Mouse (Mus musculus): ENCODE measurements around the gene Lingo2.
"Not testable (repeated sequence)": the region's sequence is repeated elsewhere in the genome, so short reads cannot be mapped to it uniquely, and the experiment has no call there.

Lingo2 gene

DNA sequence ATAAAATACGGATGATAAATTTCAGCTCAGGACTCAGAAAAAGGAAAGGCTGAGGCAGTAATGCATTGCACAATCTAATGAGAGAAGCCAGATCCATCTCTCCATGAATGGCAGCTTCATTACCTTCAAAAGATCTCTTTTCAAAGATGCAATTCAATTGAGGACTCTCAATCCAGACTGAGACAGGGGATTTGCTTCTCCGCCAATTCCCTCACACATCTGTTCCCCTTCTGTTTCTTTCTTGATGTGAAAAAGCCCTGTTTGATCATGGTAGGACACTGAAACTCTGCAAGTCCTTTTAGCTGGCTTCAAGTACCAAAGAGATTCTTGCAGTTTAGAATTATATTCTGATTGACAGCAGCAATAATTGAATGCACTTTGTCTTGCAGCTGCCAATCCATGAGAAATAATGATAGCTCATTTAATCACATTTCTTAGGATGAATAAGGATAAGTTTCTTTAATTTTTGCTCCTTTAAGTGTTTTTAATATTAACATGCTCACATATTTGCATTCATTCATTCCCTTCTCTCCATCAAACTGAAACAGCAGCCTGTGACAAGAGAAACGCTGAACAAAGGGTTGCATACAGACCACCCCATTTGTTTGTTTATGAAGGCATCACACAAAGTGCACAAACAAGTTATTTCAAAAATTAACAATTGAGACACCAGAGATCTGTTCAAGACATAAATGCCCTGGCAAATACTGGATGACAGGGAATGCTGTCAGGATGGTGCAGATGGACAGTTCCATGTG is 870.3 kb downstream of the Lingo2 start:
- DNase-seq (ENCODE audit: low spot score), result no peak

DNA sequence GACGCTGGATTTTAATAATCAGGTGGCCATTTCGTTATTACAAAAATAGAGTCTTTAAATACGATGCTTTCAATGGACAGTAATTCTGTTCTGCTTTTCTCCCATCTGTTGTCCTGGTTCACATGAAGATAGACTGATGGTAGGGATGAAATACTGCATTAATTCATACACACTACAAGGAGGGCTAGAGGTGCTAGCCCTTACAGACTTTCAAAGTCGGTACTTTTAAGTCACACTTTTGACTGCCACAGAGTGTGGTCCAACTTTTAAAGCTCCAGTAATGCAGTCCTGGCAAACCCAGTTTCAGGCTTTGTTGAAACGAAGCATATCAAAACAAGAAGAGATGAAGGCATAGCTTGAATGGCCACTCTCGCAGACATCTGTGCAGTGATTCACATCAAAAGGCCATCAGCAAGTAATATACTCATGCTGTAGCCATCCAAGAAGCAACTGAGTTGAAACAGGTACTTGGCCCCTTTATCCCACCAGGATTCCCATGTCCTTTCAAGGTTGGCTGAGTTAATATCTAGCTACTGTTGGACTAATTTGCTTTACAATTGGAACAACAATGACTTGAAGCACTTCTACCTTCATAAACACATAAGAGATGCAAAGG is 872.5 kb downstream of the Lingo2 start:
- no peak for DNase-seq (ENCODE audit: low spot score)

DNA sequence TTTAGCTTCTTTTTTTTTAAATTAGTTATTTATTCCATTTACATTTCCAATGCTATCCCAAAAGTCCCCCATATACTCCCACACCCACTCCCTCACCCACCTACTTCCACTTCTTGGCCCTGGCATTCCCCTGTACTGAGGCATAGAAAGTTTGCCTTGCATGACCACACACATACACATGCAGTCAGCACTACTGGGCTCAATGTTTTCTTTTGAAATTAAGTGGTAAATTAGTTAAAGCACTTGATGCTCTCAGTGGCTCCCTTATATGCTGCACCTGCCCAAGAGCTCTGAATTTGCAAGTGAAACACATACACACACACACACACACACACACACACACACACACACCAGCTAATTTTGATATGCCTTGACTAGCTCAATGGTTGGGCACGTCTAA is 886.8 kb downstream of the Lingo2 start:
- DNase-seq (ENCODE audit: low spot score), result not testable (repeated sequence)

DNA sequence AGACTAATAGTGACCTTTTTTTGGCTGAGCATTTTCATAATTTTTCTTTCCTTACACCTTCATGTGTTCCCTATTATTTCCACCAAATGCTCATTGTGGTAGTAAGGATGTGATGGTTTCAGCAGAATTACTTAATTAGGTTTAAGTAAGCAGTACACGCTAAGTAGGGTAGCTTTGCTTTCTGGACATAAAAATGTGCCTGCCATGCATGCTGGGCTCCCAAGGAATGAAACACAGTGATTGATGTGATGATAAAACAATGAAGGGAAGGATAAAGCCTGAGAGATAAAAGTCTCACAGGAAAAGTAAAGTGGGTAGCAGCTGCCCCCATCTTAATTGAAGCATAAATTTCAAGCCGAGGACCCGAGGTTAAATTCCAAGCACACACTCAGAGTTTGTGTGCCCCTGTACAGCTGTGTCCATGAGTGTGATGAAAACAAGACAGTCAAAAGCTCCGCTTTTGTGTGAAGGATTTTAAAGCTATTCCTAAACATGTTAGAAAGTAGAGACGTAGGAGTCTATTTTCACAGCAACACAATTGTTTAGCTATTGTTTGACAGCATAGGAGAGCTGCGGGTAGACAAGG is 898.7 kb downstream of the Lingo2 start:
- DNase-seq (ENCODE audit: low spot score), result no peak

DNA sequence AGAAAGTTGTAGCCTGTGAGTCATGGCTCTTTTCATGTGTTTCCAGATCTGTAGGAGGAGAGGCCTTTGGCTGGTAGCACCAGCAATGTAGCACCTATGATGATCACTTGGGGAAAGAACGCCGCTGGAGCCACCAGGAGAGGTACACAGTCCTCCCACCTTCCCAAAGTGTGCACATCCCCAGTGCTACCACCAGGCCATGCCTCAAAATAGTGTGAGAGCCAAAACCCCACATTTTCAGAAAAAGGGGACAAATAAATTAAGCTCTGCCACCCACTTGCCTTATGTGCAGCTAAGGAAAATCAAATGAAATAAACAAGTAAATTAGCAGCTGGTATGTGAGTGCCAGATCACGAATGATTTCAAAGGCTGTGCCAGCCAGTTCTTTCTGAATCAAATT is 911.2 kb downstream of the Lingo2 start:
- no peak for DNase-seq (ENCODE audit: low spot score)

DNA sequence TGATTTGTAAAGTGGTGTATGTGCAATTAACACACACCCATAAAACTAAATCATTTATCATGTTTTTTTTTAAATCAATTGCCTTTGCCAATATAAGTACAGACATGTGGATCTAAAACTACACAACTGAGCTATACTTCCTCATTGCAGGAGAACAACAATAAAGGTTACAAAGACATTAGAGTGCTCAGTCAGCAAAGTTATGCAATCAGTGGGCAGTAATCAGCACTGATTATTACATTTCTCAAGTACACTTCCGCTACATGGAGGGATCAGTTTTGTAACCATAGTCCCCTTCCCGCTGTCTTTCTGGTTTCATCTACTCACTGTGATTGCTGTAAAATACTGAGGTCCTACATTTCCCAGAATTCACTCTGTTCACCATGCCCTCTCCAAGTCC is 912.8 kb downstream of the Lingo2 start:
- no peak for DNase-seq (ENCODE audit: low spot score)

DNA sequence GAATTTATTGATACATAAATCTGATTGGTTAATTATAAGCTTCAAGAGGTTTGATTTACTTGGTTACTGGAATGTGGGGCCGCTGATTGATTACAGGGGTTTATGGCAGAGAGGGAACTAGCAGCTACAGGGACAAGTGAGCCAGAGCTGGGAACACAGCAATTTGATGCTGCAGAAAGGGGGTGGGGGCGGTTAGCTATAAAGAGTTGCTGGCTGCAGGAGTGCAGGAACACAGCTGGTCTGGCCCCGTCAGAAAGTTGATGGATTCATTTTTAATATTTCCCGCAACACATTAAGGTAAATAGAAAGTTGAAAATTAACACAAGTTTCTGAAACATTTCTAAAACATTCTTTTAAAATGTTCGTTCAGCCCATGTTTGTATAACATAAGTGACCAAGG is 919.5 kb downstream of the Lingo2 start:
- no peak for DNase-seq (ENCODE audit: low spot score)

DNA sequence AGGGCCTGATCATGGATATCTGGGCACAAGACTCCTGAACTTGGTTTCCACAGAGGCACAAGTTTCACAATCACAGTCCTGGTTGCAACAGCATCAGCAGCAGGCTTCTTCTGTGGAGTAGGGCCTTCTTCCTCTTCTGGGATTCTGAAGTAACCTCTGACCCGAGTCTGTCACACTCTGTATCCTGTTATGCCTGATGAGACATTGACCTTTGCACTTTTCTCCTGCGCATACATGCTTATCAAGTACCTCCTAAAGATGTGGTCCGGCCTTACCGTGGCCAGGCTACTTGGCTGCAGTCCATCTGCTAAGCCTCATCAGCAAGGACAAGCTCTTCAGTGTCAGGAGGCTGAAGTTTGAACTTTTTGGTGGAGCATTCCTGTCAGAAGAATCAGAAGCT is 937.4 kb downstream of the Lingo2 start:
- DNase-seq (ENCODE audit: low spot score), result no peak

DNA sequence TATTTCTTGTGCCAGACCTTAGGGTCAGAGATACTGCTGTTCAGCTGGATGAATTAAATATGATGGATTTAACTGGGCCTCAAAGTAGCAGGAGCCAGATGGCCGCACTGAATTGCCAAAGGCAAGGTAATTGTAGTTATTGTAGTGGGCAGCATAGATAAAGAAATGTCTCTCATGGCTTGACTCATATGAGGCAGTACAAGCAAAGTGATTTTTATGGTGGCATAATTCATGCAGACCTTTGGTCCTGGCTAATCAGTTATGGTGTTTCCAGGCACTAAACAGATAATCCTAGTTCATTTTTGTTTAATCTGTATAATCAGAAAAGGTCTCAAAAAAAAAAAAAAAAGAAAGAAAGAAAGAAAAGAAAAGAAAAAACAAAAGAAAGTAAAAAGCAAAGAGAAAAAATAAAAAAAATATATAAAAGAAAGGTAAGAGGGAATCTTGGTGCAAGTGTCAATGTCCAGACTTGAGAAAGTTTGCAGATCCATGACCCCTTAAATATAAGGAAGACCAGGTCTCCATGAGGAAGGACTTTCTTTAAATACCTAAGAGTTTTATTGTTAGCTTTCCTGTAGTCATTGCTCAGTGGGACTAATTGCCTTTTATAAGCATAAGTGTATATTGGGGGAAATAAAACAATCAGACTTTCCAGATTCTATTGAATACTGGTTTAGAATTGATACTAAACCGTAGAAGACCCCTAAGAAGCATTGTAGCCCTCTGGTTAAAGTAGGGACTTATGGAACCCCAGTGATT is 959.4 kb downstream of the Lingo2 start:
- DNase-seq (ENCODE audit: low spot score), result no peak

DNA sequence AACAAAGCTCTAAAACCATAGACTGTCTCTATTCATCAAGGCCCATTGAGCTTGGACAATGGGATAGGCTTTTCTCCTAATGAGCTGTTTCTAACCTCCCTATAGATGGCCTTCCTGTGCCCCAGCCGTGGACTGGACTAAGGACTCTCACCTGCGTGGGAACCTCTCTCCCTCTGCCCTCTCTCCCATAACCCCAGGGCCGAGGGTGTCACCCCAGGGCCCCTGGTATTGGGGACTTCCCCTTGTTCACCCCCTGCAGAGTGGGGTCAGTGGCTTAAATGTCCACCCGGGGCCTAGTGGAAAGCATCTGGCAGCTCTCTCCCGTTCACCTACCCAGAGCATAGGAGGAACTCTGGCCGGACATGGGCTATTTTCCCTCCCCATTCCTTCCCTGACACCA is 965.5 kb downstream of the Lingo2 start:
- no peak for DNase-seq (ENCODE audit: low spot score)

DNA sequence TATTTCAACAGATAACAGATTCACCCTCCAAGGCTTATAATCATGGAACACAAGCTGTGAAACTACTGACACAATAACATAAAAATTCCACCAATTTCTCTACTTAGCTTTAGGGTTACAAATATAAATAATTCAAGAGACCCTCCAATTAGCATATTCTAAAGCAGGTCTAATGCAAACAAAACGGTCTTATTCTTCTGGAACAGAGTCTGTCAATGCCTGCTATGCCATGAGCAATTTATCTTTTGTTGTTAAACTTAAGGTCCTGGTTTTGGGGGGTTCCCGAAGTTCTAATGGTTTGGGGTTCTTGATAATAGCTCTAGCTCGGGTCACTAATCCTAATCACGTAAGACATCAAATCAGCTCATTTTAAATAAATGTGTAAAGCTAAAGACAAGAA is 988.0 kb downstream of the Lingo2 start:
- DNase-seq (ENCODE audit: low spot score), result no peak

DNA sequence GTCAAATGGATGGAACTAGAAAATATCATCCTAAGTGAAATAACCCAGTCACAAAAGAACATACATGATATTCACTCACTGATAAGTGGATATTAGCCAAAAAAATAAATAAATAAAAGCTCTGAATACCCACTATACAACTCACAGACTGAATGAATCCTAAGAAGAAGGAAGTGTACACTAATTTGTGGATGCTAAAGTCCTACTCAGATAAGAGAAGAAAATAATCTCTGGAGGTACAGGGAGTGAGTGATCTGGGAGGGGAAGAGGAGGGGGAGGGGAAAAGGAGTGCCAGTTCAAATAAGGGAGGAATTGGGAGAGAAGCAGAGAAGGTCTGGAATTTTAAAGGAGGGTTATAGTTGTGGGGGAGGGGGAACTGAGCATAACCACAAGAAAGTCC is 999.7 kb downstream of the Lingo2 start:
- no peak for DNase-seq (ENCODE audit: low spot score)

DNA sequence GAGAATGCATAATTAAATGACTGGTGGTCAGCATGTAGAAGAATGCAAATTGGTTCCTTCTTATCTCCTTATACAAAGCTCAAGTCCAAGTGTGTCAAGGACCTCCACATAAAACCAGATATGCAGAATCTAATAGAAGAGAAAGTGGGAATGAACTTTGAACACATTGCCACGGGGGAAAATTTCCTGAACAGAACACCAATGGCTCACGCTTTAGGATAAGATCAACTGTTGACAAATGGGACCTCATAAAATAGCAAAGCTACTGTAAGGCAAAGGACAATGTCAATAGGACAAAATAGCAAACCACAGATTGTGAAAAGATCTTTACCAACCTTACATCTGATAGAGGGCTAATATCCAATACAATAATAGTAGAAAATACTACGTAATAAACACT is 1000.3 kb downstream of the Lingo2 start:
- DNase-seq (ENCODE audit: low spot score), result no peak

DNA sequence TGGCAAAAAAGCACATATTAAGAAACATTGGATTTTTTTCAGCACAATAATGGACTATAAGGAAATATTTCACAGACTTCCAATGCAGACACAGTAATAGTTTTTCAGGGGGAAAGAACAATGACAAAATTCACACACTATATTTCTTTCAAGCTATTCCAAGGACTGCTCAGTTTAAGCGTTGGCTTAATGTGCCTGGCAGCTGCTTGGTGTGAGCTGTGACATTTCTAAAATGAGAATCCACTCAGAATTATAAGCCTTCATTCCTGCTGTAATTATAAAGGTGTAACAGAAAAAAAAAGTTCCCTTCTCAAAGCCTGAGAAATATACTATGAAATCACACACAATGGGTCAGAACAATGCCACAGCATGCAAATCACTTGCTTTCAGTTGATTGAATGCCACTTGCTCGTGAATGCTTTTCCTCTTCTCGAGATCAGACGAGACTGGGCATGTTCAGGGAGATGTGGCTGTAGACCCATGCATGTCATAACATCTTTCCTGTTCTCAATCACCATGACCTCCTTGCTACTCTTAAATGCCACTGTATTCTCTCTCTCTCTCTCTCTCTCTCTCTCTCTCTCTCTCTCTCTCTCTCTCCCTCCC is 1017.4 kb downstream of the Lingo2 start:
- DNase-seq (ENCODE audit: low spot score), result no peak

DNA sequence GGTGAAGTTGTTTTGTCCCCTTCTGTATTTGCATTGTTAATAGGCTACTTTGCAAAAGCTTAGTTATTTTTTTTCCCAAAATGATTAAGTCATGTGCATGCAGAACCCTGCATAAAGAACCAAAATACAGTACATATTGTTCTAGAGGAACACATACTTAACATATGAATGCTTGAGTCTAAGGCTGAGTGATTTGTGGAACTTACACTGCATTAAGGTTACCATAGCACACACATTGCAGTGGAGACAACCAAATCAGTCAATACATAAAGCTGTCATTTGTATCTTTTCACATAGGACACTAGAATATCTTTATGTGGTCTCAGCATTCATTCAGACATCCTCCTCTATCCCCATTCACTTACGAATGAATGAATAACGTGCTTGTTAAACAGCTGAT is 1023.8 kb downstream of the Lingo2 start:
- DNase-seq (ENCODE audit: low spot score), result no peak

DNA sequence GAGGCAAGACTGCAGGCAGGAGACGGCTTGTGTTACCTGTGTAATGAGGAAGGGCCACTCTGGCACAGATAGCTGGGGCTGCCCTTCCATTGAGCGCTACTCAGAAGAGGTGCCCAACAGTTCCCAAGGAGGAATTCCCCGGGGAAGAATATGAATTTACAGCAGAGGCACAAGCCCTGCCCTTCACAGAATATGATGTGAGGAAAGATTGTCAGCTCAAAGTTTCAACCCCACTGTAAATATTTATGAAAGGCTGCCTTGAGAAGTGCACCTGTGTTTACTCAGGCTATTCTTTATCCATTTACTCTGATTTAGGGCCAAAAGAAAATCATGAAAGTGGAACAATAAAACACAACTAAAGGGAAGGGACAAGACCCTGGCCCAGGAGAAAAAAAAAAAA is 1034.1 kb downstream of the Lingo2 start:
- no peak for DNase-seq (ENCODE audit: low spot score)

DNA sequence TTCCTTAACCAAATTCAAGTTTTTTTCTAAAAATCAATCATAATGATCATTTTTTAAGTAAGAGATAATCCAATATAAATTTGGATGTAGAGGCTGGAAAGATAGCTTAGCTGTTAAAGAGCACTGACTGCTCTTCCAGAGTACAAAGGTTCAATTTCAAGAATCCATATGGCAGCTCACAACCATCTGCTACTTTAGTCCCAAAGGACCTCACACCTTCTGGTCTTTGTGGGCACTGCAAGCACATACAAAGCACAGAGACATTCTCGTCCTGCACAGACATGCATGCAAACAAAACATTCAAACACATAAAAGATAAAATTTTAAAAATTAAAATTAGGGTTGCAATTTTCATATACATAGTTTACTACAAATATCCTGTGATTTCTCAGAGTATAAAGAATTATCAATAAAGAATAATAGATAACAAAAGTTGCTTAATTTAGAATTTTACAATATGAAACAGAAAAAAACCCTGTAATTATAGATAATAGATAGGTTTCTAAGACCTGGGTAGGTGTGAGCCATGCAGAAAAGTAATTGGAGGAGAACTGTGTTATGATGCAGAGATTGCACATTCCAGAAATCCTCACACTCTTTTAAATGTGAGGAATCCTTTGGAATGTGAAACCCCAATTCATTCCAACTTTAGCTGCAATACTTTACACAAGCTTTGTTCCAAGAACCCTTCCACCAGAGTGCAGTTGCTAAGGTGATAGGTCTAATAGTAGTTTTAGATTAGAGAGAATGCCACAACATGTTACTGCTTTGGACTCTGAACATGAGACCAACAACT is 1053.6 kb downstream of the Lingo2 start:
- DNase-seq (ENCODE audit: low spot score), result no peak

DNA sequence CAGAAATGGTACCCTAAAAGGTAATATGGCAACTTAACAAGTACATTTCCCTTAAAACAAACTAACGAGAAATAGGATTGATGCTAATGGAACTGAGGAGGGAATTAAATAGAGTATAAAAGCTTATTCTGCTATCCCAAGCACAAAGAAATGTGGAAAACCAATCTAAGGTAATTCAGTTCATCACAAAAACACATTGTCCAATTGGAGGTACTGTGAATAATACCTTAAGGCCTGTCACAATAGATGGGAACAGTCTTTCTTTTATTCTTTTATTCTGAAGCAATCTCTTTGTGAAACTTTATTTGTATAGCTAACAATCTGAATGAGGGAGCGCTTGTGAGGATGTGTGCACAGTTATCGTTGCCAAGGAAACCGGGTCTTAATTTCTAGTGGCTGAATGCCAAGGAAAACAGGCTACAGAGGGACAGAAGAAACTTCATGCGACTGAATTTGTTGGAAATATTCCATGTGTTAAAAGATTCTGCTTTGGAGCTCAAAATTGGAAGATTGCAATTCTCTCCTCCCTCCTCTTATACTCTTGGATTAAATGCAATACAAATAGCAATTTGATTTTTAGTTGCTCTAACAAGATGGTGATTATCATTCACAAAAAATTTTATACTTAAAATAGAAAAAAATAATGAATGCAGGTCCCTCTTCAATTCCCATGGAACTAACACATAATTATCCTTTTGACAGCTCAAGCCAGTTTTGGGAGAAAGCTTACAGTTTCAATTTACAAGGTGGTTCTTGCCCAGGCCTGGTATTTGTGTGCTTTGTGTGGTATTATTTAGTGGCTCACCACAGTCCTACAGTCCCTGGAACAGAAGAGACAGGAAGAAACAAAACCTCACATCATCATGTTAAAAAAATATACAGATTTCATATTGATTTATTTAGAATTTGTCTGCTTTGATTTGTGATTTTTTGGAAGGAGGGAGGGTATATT is 1065.7 kb downstream of the Lingo2 start:
- DNase-seq (ENCODE audit: low spot score), result no peak

DNA sequence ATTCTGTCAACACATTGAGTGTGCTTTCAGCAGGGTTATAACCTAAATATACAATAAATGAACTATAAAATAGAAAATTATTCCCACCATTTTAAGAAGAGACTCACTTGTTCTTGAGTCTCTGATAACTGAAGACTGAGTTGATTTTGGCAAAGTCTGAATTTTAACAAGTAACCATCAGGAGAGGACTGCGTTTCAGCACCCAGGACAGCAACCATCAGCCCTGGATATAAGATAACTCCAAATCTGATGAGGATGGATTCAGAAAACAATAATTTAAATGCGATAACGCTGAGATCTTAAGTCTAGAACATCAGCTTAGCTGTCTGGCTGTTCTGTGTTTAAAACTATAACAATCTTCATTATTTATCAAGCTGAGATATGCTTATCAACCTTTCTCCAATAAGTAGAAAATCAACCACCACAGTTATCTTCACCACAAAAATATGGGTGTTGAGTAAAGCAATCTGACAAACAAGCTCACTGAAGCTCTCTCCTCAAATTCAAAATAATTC is 1066.5 kb downstream of the Lingo2 start:
- DNase-seq (ENCODE audit: low spot score), result no peak

DNA sequence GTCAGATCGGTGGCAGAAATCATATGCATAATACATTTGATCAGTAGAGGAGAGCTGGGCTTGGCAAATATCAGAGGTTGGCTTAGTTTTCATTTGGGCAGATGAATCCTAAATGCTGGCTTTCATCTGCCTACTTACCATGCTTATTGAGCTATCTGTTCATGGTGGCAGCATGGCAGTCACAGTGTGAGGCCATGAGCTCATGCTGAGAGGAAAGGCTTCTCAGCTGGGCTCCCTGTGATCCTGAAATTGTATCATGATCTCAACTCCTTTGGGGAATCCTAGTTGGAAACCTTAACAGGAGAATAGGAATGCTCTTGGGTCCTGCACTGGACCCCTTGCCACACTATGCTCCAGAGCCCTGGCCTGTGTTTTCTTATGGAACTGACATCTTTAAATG is 1105.0 kb downstream of the Lingo2 start:
- no peak for DNase-seq (ENCODE audit: low spot score)

Data from MN1 (cell line).